Mouse (Mus musculus) activated CD4-positive, CD25-positive, alpha-beta regulatory T cell, adult 4 months (primary cell): Measurements from ENCODE around the gene Ak7. TPM values are rescaled to one million over a fixed set of nuclear protein-coding genes. Genes with fewer than 3 reads are reported as not detected.

Source experiments
- ATAC-seq: one replicate; pipeline ENCODE4 v1.8.0; 2017
- polyA plus RNA-seq, 2 experiments: library from polyadenylated mRNA; unstranded; fragments of 100-300 nt; shearing (Covaris generic); gene quantifications; one replicate each; pipeline ENCODE4 v1.2.1; 2017

Ak7 gene
- under 1 TPM; 0.62 to 0.98 TPM for polyA plus RNA-seq

DNA sequence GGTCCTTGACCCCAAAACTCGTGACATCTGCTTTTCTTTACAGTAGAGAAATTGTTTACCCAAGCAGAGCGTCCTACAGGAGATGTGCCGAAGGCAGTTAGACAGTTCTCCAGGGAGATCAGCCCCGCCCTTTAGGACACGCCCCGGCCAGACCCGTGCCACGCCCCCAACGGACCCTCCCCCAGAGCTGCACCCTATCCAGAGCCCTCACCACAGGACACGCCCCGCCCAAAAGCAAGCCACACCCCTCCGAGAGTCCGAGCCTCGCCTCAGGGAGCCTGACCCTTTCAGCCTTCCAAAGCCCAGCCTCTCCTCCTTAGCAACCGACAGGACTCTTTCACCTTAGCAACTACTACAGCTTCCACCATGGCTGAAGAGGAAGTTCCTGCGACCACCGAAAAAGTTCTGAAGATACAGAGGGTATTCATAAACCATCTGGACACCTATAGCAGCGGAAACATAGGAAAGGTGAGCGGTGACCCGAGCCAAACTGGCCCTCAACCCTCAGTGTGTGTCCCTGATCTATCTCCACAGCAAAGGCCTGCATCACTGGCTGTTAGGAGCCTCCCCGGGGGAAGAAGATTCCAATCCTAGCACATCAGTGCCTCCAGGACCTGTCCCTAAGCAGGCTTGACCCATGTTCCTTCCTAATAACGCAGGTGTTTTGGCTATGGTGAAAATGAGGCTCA is at the start of gene Ak7:
Gene Ak7 (plus strand): TSS at position 178 of the 689 bp plus-strand sequence.
- ATAC-seq, result no peak

DNA sequence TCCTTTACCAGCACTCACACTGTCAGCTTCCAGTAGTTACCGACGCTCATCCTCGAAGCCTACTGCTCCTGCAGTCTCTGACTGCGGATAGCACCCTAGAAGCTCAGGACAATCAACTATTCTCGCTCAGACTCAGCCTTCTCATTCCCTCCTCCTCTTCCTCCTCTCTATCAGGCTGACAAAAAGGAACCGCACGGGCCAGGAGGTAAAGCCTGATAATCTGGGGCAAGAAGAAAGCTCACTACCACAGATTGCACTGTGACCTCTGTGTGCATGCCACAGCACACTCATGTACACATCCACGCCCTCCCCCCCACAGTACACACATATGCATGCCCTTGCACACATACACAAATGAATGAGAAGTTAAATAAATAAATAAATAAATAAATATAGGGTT is 29.5 kb upstream of the Ak7 start:
- no peak for ATAC-seq

- no peak for ATAC-seq
These were observed 27.6 kb upstream of the Ak7 start for GRCm38 (mm10) chr12:105678211-105678610.

- no peak for ATAC-seq
These were observed 27.0 kb upstream of the Ak7 start for GRCm38 (mm10) chr12:105678762-105679161.

GRCm38 (mm10) chr12:105683933-105684901 is 21.6 kb upstream of the Ak7 start, which contains the start of gene Gskip:
TSS of gene Gskip (plus strand) at chr12:105684829.
- ATAC-seq, result peak; percentile 43

- ATAC-seq, result peak; percentile 72
These were observed 20.6 kb upstream of the Ak7 start, which contains the start of gene Atg2b for GRCm38 (mm10) chr12:105685001-105685691. TSS of gene Atg2b (minus strand) at chr12:105685211.

- no peak for ATAC-seq
These were observed 19.0 kb upstream of the Ak7 start for GRCm38 (mm10) chr12:105686791-105687190.

DNA sequence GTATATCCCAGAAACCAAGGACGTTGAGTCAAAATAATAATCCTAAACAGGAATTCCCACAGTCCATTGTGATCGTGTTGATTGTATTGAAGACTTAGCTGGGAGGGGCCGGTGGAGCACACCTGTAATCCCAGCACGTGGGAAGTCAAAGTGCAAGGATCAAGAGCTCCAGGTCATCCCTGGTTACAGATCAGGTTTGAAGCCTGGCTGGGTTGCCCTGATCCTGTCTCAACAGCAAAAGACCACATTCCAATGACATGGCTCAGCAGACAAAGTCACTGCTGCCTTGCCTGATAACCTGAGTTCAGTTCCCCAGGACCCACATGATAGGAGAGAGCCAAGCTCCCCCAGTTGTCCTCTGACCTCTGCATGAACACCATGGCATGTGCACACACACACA is 18.4 kb upstream of the Ak7 start:
- ATAC-seq, result no peak

GRCm38 (mm10) chr12:105688546-105688945 is 17.2 kb upstream of the Ak7 start:
- ATAC-seq, result no peak

GRCm38 (mm10) chr12:105689435-105689834 is 16.3 kb upstream of the Ak7 start:
- ATAC-seq, result no peak

GRCm38 (mm10) chr12:105694021-105694420 is 11.8 kb upstream of the Ak7 start:
- ATAC-seq, result no peak

- ATAC-seq, result no peak
These were observed 9.9 kb upstream of the Ak7 start for GRCm38 (mm10) chr12:105695848-105696247.

GRCm38 (mm10) chr12:105697104-105697780 is 8.5 kb upstream of the Ak7 start:
- ATAC-seq, result no peak

DNA sequence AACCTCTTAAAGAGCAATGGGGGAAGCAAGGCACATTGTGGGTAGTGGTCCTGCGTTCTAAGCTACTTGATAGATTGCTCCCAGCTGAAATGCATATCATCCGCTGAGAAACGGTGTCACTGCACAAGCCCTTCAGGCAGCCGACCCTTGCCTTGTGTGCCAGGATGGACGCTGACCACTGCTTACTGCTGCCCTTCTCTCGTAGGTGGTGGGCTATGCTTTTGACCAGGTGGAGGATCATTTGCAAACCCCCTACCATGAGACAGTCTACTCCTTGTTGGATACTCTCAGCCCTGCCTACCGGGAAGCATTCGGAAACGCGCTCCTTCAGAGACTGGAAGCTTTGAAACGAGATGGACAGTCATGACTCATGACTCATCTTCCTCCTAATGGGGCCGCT is 5.3 kb upstream of the Ak7 start:
- ATAC-seq, result no peak

- peak; percentile 46 for ATAC-seq
These were observed 12.8 kb downstream of the Ak7 start for GRCm38 (mm10) chr12:105718616-105719015.

- no peak for ATAC-seq
These were observed 14.4 kb downstream of the Ak7 start for GRCm38 (mm10) chr12:105720196-105720595.

GRCm38 (mm10) chr12:105721452-105722132 is 15.8 kb downstream of the Ak7 start:
- no peak for ATAC-seq

GRCm38 (mm10) chr12:105722657-105723056 is 16.9 kb downstream of the Ak7 start:
- peak; percentile 46 for ATAC-seq

DNA sequence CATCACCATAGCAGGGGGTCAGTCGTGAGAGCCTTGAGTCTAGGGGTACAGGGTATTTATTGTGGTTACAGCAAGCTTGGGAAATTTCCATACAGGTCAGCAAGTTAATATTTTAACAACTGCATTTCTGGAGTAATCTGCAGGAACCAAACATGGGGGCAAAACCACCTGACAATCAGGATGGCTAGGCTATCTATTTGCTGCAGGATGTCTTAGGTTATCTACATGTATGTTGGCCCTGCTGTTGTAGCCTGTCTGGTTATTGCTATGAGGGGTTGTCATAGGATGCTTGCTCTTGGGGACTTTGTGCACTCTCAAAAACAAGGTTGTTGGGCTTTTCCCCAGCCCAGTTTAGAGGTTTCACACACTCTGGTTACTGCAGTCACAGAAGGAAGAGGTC is 18.8 kb downstream of the Ak7 start:
- ATAC-seq, result no peak

GRCm38 (mm10) chr12:105725736-105726135 is 20.0 kb downstream of the Ak7 start:
- ATAC-seq, result no peak

DNA sequence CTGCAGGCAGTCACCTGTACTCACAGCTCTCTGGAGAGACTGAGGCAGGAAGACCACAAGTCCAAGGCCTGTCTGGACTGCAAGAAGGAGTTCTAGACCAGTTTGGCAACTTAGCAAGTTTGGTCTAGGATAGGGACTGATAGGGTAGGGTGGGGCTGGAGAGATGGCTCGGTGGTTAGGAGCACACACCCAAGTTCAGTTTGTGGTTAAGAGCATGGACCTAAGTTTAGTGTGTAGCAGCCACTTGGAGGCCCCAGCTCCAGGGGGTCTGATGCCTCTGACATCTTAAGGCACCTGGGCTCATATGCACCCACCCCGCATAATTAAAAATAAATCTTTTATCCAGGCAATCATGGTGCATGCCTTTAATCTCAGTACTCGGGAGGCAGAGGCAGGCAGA is 21.5 kb downstream of the Ak7 start:
- no peak for ATAC-seq

DNA sequence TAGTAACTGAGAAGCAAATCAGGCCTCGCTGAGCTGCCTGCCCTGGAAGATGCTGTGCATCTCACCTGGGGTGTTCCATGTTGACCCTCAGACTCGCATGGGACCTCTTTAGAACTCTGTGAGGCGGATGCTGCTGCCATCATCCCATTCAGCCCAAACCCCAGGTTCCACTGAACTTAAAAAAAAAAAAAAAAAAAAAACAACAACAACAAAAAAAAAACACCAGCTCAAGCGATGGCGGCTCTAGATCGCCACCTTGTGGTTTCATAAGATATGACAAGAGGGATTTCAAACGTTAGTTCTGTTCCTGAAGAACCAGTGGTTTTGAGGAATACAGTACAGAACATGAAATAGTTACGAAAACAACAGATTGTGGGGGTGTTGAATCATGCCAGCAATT is 22.2 kb downstream of the Ak7 start:
- ATAC-seq, result no peak
